Mouse (Mus musculus) liver, adult 2 months (tissue): Measurements from ENCODE around the gene Tmem179b. TPM values are rescaled to one million over a fixed set of nuclear protein-coding genes. Genes with fewer than 3 reads are reported as not detected.

Source experiments
- DNase-seq: peaks from one replicate; pipeline ENCODE4 v3.0.0-alpha.2; 2011; ENCODE audit warnings: low read depth, low spot score; ENCODE audit errors: extremely low read depth
- H3K27ac ChIP-seq: fragments of 200-500 bp; replicated peaks from 2 replicates; pipeline ENCODE4 v1.5.1; 2012; ENCODE audit warnings: low read depth, mild to moderate bottlenecking, control low read depth, inconsistent platforms, low read length; ENCODE audit not compliant: insufficient read depth
- H3K27me3 ChIP-seq: fragments of 200-500 bp; 2 replicates; pipeline ENCODE4 v1.6.1; 2012; ENCODE audit warnings: mild to moderate bottlenecking, moderate library complexity, low read length, inconsistent platforms; ENCODE audit not compliant: control insufficient read depth, insufficient read depth
- H3K36me3 ChIP-seq: fragments of 200-500 bp; 2 replicates; pipeline ENCODE4 v1.6.1; 2012; ENCODE audit warnings: low read length, inconsistent platforms; ENCODE audit not compliant: control insufficient read depth, insufficient read depth
- H3K4me1 ChIP-seq: fragments of 200-500 bp; 2 replicates; pipeline ENCODE4 v1.6.1; 2011; ENCODE audit warnings: low read length; ENCODE audit not compliant: control insufficient read depth, insufficient read depth
- H3K4me3 ChIP-seq: fragments of 200-500 bp; 2 replicates; pipeline ENCODE4 v1.5.1; 2011; ENCODE audit warnings: low read depth, mild to moderate bottlenecking, control low read depth, low read length, moderate library complexity; ENCODE audit not compliant: insufficient read depth
- H3K79me2 ChIP-seq: fragments of 200-500 bp; 2 replicates; pipeline ENCODE4 v1.6.1; 2012; ENCODE audit warnings: inconsistent platforms, mild to moderate bottlenecking, low read length, moderate library complexity; ENCODE audit not compliant: control insufficient read depth, insufficient read depth
- H3K9ac ChIP-seq: fragments of 200-500 bp; 2 replicates; pipeline ENCODE4 v1.6.1; 2012; ENCODE audit warnings: low read depth, mild to moderate bottlenecking, control low read depth, inconsistent platforms, low read length
- CTCF ChIP-seq: fragments of 200-500 bp; IDR thresholded peaks from 2 replicates; pipeline ENCODE4 v1.5.1; 2011; ENCODE audit warnings: low read depth, low read length, control low read depth
- POLR2A ChIP-seq: fragments of 200-500 bp; IDR thresholded peaks from 2 replicates; pipeline ENCODE4 v1.6.1; 2011; ENCODE audit warnings: low read length, control low read depth; ENCODE audit not compliant: insufficient read depth; ENCODE audit errors: extremely low read depth
- WGBS: fragments of 180-500 bp; shearing (Covaris S2); methylation state at CpG from one replicate; pipeline ENCODE4 v1.1.7; 2018; 5-methylcytosine and 5-hydroxymethylcytosine counted together
- polyA plus RNA-seq: library from polyadenylated mRNA; depleted of rRNA; stranded (reverse); fragments of >200 nt; gene quantifications from 2 replicates; pipeline ENCODE4 v1.2.3, GENCODE M21; 2012
- total RNA-seq: library from RNA; depleted of rRNA; stranded (reverse); fragments of >200 nt; gene quantifications from 2 replicates; pipeline ENCODE4 v1.2.3, GENCODE M21; 2014

Gene Tmem179b
- total and polyA plus RNA-seq, 2 experiments: 28.4 to 85.1 TPM

DNA sequence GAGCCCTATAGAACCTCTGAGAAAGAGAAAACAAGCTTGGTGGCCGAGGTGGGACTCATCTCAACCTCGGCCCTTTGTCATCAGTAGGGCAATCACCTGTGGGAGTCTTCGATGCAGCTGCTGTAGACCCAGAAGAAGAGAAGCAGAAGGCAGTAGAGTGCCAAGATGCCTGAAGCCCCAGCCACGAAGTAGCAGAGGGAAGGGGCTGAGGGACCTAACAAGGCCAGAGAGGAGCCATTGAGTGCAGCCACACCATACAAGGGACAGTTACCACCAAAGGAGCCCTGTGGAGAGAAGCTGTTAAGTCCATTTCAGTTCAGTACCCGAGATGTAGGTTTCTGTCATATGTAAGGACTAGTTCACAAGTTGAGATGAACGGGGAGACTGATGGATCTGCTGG, 858 bp downstream of the Tmem179b start:
- no peak overlapping the region for H3K27ac ChIP-seq
- H3K79me2 ChIP-seq: peaks cover 16% of the 10 kb centered on the region; the same call in 1 of the 2 replicates
- TF ChIP-seq POLR2A (no peak), CTCF (no peak)
- no peak for DNase-seq
- no peaks in the 10 kb centered on the region for H3K27me3 ChIP-seq
- 44% methylated on average over 6 of the region's 6 CpGs for WGBS
- peak overlapping the region; percentile 59 for H3K9ac ChIP-seq
- peak overlapping the region; percentile 98; the same call in 1 of the 2 replicates for H3K4me3 ChIP-seq
- H3K4me1 ChIP-seq: peaks cover 20% of the 10 kb centered on the region
- peaks cover 11% of the 10 kb centered on the region for H3K36me3 ChIP-seq

DNA sequence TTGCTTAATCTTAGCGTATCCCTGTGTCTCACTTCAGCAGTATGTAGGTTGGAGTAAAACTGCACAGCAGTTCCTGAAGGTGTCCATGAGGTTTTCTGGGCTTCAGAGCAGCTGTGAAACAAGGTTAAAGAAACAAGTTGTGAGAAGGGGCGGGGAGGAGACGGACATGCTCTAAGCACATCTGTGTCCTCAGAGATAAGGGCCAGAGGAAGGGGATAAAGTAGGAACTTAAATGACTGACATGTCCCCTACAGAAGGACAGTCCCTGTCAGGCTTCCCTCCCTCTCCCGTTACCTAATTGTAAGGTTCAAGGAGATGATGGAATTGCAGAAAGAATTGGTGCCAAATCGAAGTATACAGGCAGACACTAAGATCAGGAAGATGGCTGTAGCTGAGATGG, 1.3 kb downstream of the Tmem179b start:
- Histone ChIP-seq H3K27ac (no peak overlapping the region), H3K4me3 (no peak overlapping the region), H3K27me3 (no peaks in the 10 kb centered on the region), H3K36me3 (peaks cover 15% of the 10 kb centered on the region), H3K9ac (no peak overlapping the region), H3K4me1 (peaks cover 20% of the 10 kb centered on the region), H3K79me2 (peaks cover 16% of the 10 kb centered on the region; the same call in 1 of the 2 replicates)
- 74% methylated on average over 5 of the region's 5 CpGs for WGBS
- TF ChIP-seq CTCF (no peak), POLR2A (no peak)
- no peak for DNase-seq

DNA sequence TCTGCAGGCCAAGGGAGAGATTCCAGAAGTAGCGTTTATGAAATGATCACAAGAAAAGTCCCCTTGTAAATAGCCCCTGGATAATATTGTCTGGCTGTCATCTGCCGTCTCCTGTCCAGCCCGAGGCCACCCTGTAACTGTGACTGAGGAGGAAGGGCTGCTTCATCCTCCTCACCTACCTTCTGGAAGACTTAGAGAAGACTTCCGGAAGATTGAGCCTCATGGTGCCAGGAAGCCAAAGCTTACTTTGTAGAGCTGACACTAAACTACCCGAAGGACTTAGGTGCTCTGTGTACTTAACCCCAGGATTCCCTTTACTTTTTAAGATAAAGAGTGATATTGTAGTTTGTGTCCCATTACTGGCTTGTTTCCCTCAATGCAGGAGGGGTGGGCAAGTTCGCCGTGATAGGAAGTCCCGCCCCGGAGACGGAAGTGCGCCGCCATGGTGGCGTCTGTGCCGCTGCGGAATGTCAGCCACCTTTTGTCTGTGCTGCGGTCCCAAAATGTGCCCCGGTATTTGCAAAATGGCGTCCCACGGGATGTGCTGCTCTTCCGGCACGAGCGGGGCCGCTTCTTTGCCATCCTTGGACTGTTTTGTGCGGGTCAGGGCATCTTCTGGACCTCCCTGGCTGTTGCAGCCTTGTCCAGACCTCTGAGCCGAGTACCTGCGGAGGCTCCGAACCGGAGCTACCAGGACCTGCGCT, 3.5 kb downstream of the Tmem179b start, which contains the start of gene Tmem223:
Tmem223 (plus strand) TSS at position 430 of the 704 bp plus-strand sequence.
- peaks cover 20% of the 10 kb centered on the region for H3K4me1 ChIP-seq
- peaks cover 16% of the 10 kb centered on the region; the same call in 1 of the 2 replicates for H3K79me2 ChIP-seq
- WGBS: 16% methylated on average over 29 of the region's 29 CpGs
- peak within 1 kb of the TSS; percentile 91 for H3K4me3 ChIP-seq
- H3K27ac ChIP-seq: peak within 1 kb of the TSS; percentile 69
- H3K27me3 ChIP-seq: no peaks in the 10 kb centered on the region
- peak within 1 kb of the TSS; percentile 87 for H3K9ac ChIP-seq
- peaks cover 36% of the 10 kb centered on the region for H3K36me3 ChIP-seq
- no peak for TF ChIP-seq CTCF
- peak; percentile 75 for TF ChIP-seq POLR2A
- peak; percentile 67 for DNase-seq

DNA sequence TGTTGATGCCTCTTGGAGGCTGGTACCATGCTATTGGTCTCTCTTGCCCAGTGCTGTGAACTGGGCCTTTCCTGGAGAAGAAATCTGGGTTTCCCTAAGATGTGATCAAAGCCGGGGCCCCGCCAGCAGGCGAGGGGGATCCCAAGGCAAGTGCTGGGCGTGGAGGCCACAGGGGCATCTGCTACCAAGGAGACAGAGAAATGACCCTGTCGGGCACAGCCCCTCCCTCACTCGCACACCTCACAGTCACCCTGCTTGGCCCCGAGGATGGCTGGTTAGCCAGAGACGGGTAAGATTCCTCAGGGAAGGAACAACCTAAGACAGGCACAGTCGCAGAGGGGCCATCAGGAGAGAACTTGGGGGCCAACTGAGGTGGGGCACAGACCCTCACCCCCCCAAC, 8.7 kb downstream of the Tmem179b start:
- Histone ChIP-seq H3K4me1 (peaks cover 2% of the 10 kb centered on the region; the same call in 1 of the 2 replicates), H3K36me3 (peaks cover 64% of the 10 kb centered on the region), H3K79me2 (peaks cover 6% of the 10 kb centered on the region; the same call in 1 of the 2 replicates), H3K9ac (no peak overlapping the region), H3K4me3 (no peak overlapping the region), H3K27ac (no peak overlapping the region), H3K27me3 (no peaks in the 10 kb centered on the region)
- no peak for DNase-seq
- WGBS: 98% methylated on average over 9 of the region's 9 CpGs
- TF ChIP-seq CTCF (no peak), POLR2A (no peak)

DNA sequence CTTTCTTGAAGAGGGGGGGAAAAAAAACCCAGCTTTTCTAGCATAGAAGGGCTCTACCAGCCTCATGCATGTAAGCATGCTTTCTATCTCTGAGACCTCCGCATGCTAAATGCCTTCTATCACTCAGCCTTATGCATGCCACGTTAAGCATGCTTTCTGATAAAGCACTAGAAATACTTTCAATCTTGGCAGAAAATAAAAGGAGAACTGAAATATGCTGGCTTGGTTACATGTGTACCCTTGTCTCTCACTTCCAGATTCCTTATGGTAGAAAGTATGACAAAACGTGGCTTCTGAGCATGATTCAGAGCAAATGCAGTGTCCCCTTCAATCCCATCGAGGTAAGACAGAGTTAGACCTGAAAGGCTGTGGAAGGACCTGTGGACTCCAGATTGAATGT, 11.0 kb downstream of the Tmem179b start:
- H3K9ac ChIP-seq: no peak overlapping the region
- H3K27ac ChIP-seq: no peak overlapping the region
- H3K4me3 ChIP-seq: no peak overlapping the region
- H3K4me1 ChIP-seq: 0 out of 2 replicates have a peak, but pooled peaks cover 2% of the 10 kb centered on the region
- WGBS: 89% methylated on average over 4 of the region's 4 CpGs
- peaks cover 20% of the 10 kb centered on the region; the same call in 1 of the 2 replicates for H3K79me2 ChIP-seq
- H3K36me3 ChIP-seq: peaks cover 56% of the 10 kb centered on the region
- DNase-seq: no peak
- TF ChIP-seq CTCF (no peak), POLR2A (no peak)
- no peaks in the 10 kb centered on the region for H3K27me3 ChIP-seq

DNA sequence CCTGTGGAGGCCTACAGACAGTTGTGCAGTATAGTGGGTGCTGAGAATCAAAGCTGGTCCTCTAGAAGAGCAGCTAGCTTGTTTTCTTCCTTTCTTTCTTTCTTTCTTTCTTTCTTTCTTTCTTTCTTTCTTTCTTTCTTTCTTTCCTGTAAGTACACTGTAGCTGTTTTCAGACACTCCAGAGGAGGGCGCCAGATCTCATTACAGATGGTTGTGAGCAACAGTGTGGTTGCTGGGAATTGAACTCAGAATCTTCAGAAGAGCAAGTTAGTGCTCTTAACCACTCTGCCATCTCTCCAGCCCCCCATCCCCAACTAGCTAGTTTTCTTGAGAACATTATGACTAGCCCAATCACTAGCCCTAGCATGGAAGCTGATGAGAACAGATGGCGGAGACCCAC, 13.5 kb downstream of the Tmem179b start:
- H3K4me1 ChIP-seq: peaks cover 10% of the 10 kb centered on the region; the same call in 1 of the 2 replicates
- H3K4me3 ChIP-seq: no peak overlapping the region
- no peak for TF ChIP-seq CTCF
- no peak for TF ChIP-seq POLR2A
- 98% methylated on average over 2 of the region's 2 CpGs for WGBS
- no peaks in the 10 kb centered on the region for H3K27me3 ChIP-seq
- no peak overlapping the region for H3K9ac ChIP-seq
- DNase-seq: no peak
- peaks cover 26% of the 10 kb centered on the region; the same call in 1 of the 2 replicates for H3K79me2 ChIP-seq
- no peak overlapping the region for H3K27ac ChIP-seq
- peaks cover 32% of the 10 kb centered on the region for H3K36me3 ChIP-seq
